Mouse (Mus musculus): ENCODE measurements around the gene Lipe. TPM values are rescaled to one million over a fixed set of nuclear protein-coding genes. Genes with fewer than 3 reads are reported as not detected.

The Lipe gene
- polyA plus RNA-seq, 1 experiment from 2014 or later = 21.4 TPM

- Histone ChIP-seq H3K9ac (replicated peaks; ENCODE audit: low read depth) (no peak overlapping the region), H3K9me3 (ENCODE audit: low read length) (no peaks in the 10 kb centered on the region), H3K36me3 (ENCODE audit: insufficient read depth, low read length) (peaks cover 6% of the 10 kb centered on the region; the same call in 1 of the 2 replicates), H3K27me3 (replicated peaks; ENCODE audit: insufficient read depth, low read length) (peaks cover 27% of the 10 kb centered on the region; the same call in 1 of the 2 replicates), H3K4me3 (ENCODE audit: low read depth, low read length) (no peak overlapping the region; the same call in 1 of the 2 replicates), H3K27ac (ENCODE audit: low read length) (no peak overlapping the region), H3K4me1 (ENCODE audit: insufficient read depth, low read depth, low read length) (no peaks in the 10 kb centered on the region), H3K4me2 (replicated peaks; ENCODE audit: low read depth, low read length) (peak overlapping the region; percentile 30)
- peak; percentile 30; the same call in 1 of the 2 replicates for ATAC-seq
- WGBS = 4% methylated on average over 31 of the region's 33 CpGs
- TF ChIP-seq EP300 (IDR thresholded peaks at IDR 0.05) (no peak), CTCF (IDR thresholded peaks at IDR 0.05) (peak; percentile 77)
- peak; percentile 39 for DNase-seq (ENCODE audit: low spot score)
These were observed 30.7 kb downstream of the Lipe start for GRCm38 (mm10) chr7:25367632-25368293.

- Histone ChIP-seq H3K9me3 (ENCODE audit: low read length) (no peaks in the 10 kb centered on the region), H3K4me1 (ENCODE audit: insufficient read depth, low read depth, low read length) (no peaks in the 10 kb centered on the region), H3K9ac (replicated peaks; ENCODE audit: low read depth) (no peak overlapping the region), H3K27me3 (replicated peaks; ENCODE audit: insufficient read depth, low read length) (peaks cover 27% of the 10 kb centered on the region; the same call in 1 of the 2 replicates), H3K4me2 (replicated peaks; ENCODE audit: low read depth, low read length) (no peak overlapping the region), H3K36me3 (ENCODE audit: insufficient read depth, low read length) (peaks cover 6% of the 10 kb centered on the region; the same call in 1 of the 2 replicates), H3K27ac (ENCODE audit: low read length) (no peak overlapping the region), H3K4me3 (ENCODE audit: low read depth, low read length) (no peak overlapping the region)
- TF ChIP-seq CTCF (IDR thresholded peaks at IDR 0.05) (no peak), EP300 (IDR thresholded peaks at IDR 0.05) (no peak)
- DNase-seq (ENCODE audit: low spot score) (no peak), ATAC-seq (no peak)
- 49% methylated on average over 13 of the region's 13 CpGs for WGBS
These were observed 32.4 kb downstream of the Lipe start for GRCm38 (mm10) chr7:25365937-25366625.

- Histone ChIP-seq H3K27ac (ENCODE audit: low read length) (no peak overlapping the region), H3K4me2 (replicated peaks; ENCODE audit: low read depth, low read length) (no peak overlapping the region), H3K9me3 (ENCODE audit: low read length) (no peaks in the 10 kb centered on the region), H3K36me3 (ENCODE audit: insufficient read depth, low read length) (peaks cover 15% of the 10 kb centered on the region; the same call in 1 of the 2 replicates), H3K27me3 (replicated peaks; ENCODE audit: insufficient read depth, low read length) (peaks cover 15% of the 10 kb centered on the region; the same call in 1 of the 2 replicates), H3K4me1 (ENCODE audit: insufficient read depth, low read depth, low read length) (no peaks in the 10 kb centered on the region), H3K4me3 (ENCODE audit: low read depth, low read length) (no peak overlapping the region), H3K9ac (replicated peaks; ENCODE audit: low read depth) (no peak overlapping the region)
- WGBS = 92% methylated on average over 17 of the region's 17 CpGs
- TF ChIP-seq EP300 (IDR thresholded peaks at IDR 0.05) (no peak), CTCF (IDR thresholded peaks at IDR 0.05) (no peak)
- no peak for ATAC-seq
- no peak for DNase-seq (ENCODE audit: low spot score)
These were observed 34.9 kb downstream of the Lipe start for GRCm38 (mm10) chr7:25363632-25364031.

GRCm38 (mm10) chr7:25363151-25363550, 35.4 kb downstream of the Lipe start:
- ATAC-seq (no peak), DNase-seq (ENCODE audit: low spot score) (no peak)
- Histone ChIP-seq H3K36me3 (ENCODE audit: insufficient read depth, low read length) (peaks cover 16% of the 10 kb centered on the region; the same call in 1 of the 2 replicates), H3K27me3 (replicated peaks; ENCODE audit: insufficient read depth, low read length) (peaks cover 10% of the 10 kb centered on the region; the same call in 1 of the 2 replicates), H3K4me1 (ENCODE audit: insufficient read depth, low read depth, low read length) (no peaks in the 10 kb centered on the region), H3K9ac (replicated peaks; ENCODE audit: low read depth) (no peak overlapping the region), H3K9me3 (ENCODE audit: low read length) (no peaks in the 10 kb centered on the region), H3K27ac (ENCODE audit: low read length) (no peak overlapping the region), H3K4me3 (ENCODE audit: low read depth, low read length) (no peak overlapping the region), H3K4me2 (replicated peaks; ENCODE audit: low read depth, low read length) (no peak overlapping the region)
- TF ChIP-seq EP300 (IDR thresholded peaks at IDR 0.05) (no peak), CTCF (IDR thresholded peaks at IDR 0.05) (peak; percentile 54)
- WGBS = 84% methylated on average over 19 of the region's 19 CpGs

GRCm38 (mm10) chr7:25358721-25359206, 39.7 kb downstream of the Lipe start:
- TF ChIP-seq CTCF (IDR thresholded peaks at IDR 0.05) = no peak
- TF ChIP-seq EP300 (IDR thresholded peaks at IDR 0.05) = no peak
- Histone ChIP-seq H3K4me2 (replicated peaks; ENCODE audit: low read depth, low read length) (no peak overlapping the region), H3K9ac (replicated peaks; ENCODE audit: low read depth) (no peak overlapping the region), H3K27ac (ENCODE audit: low read length) (no peak overlapping the region), H3K4me1 (ENCODE audit: insufficient read depth, low read depth, low read length) (no peaks in the 10 kb centered on the region), H3K36me3 (ENCODE audit: insufficient read depth, low read length) (peaks cover 16% of the 10 kb centered on the region; the same call in 1 of the 2 replicates), H3K27me3 (replicated peaks; ENCODE audit: insufficient read depth, low read length) (no peaks in the 10 kb centered on the region), H3K4me3 (ENCODE audit: low read depth, low read length) (no peak overlapping the region), H3K9me3 (ENCODE audit: low read length) (no peaks in the 10 kb centered on the region)
- no peak for DNase-seq (ENCODE audit: low spot score)
- ATAC-seq = peak; percentile 17; the same call in 1 of the 2 replicates
- WGBS = 81% methylated on average over 19 of the region's 19 CpGs

GRCm38 (mm10) chr7:25348861-25349260, 49.6 kb downstream of the Lipe start:
- Histone ChIP-seq H3K9ac (replicated peaks; ENCODE audit: low read depth) (no peak overlapping the region), H3K27ac (ENCODE audit: low read length) (no peak overlapping the region), H3K4me2 (replicated peaks; ENCODE audit: low read depth, low read length) (no peak overlapping the region), H3K4me1 (ENCODE audit: insufficient read depth, low read depth, low read length) (no peaks in the 10 kb centered on the region), H3K36me3 (ENCODE audit: insufficient read depth, low read length) (peaks cover 18% of the 10 kb centered on the region; the same call in 1 of the 2 replicates), H3K9me3 (ENCODE audit: low read length) (no peaks in the 10 kb centered on the region), H3K27me3 (replicated peaks; ENCODE audit: insufficient read depth, low read length) (no peaks in the 10 kb centered on the region), H3K4me3 (ENCODE audit: low read depth, low read length) (no peak overlapping the region)
- WGBS = 83% methylated on average over 8 of the region's 8 CpGs
- TF ChIP-seq EP300 (IDR thresholded peaks at IDR 0.05) = no peak
- TF ChIP-seq CTCF (IDR thresholded peaks at IDR 0.05) = no peak
- DNase-seq (ENCODE audit: low spot score) (no peak), ATAC-seq (no peak)

All from lung, postnatal 0 days (tissue).